Mouse (Mus musculus) MEL (cell line): ENCODE measurements at regions not wholly inside any gene's neighbourhood (a gene's known extent, or its start where the extent isn't known, plus 50 kb on each side); places are given as distances from the start of the nearest gene placed in this dataset.

Experiments used
- DNase-seq: peaks from one replicate; pipeline ENCODE4 v3.0.0; 2011; ENCODE audit warnings: low read depth, low spot score
- H3K27ac ChIP-seq: 2 replicates; pipeline ENCODE4 v1.5.1; 2012; ENCODE audit warnings: low read depth, mild to moderate bottlenecking, control low read depth, low read length, moderate library complexity; ENCODE audit not compliant: control insufficient read depth
- H3K27me3 ChIP-seq, 2 experiments: fragments of 150-350 bp in 1 of 2; sonication (generic) in 1 of 2; 2 replicates each; pipeline ENCODE4 v1.6.1; 2012; ENCODE audit warnings: low read length in 2 of 2, mild to moderate bottlenecking in 2 of 2, improper control_type of control experiment in 1 of 2, moderate library complexity in 1 of 2; ENCODE audit not compliant: insufficient read depth in 2 of 2, control insufficient read depth in 1 of 2
- H3K36me3 ChIP-seq, 2 experiments: 2 replicates each; pipeline ENCODE4 v1.6.1; 2012 to 2014; ENCODE audit warnings: low read length in 2 of 2, improper control_type of control experiment in 1 of 2, inconsistent platforms in 1 of 2, mild to moderate bottlenecking in 1 of 2; ENCODE audit not compliant: insufficient read depth in 2 of 2, control insufficient read depth in 1 of 2
- H3K4me1 ChIP-seq, 2 experiments: fragments of 150-350 bp in 1 of 2; sonication (generic) in 1 of 2; 2 replicates each; pipeline ENCODE4 v1.6.1; 2012; ENCODE audit warnings: low read length in 2 of 2, improper control_type of control experiment in 1 of 2, mild to moderate bottlenecking in 1 of 2; ENCODE audit not compliant: insufficient read depth in 2 of 2, control insufficient read depth in 1 of 2
- H3K4me3 ChIP-seq, 2 experiments: fragments of 150-350 bp in 1 of 2; sonication (generic) in 1 of 2; 2 replicates each; pipeline ENCODE4 v1.5.1; 2012; ENCODE audit warnings: low read depth in 2 of 2, low read length in 2 of 2, mild to moderate bottlenecking in 2 of 2, moderate library complexity in 2 of 2, control low read depth in 1 of 2, improper control_type of control experiment in 1 of 2; ENCODE audit not compliant: control insufficient read depth in 1 of 2, insufficient read depth in 1 of 2
- H3K79me2 ChIP-seq: 2 replicates; pipeline ENCODE4 v1.6.1; 2012; ENCODE audit warnings: mild to moderate bottlenecking, low read length, moderate library complexity; ENCODE audit not compliant: control insufficient read depth, poor library complexity, insufficient read depth
- H3K9ac ChIP-seq: 2 replicates; pipeline ENCODE4 v1.6.1; 2012; ENCODE audit warnings: low read depth, mild to moderate bottlenecking, control low read depth, low read length, moderate library complexity; ENCODE audit not compliant: control insufficient read depth, poor library complexity, severe bottlenecking
- H3K9me3 ChIP-seq: fragments of 150-350 bp; sonication (generic); replicated peaks from 2 replicates; pipeline ENCODE4 v1.6.1; 2012; ENCODE audit warnings: mild to moderate bottlenecking, low read length, improper control_type of control experiment, moderate library complexity; ENCODE audit not compliant: insufficient read depth
- BHLHE40 ChIP-seq: IDR thresholded peaks from 2 replicates; pipeline ENCODE4 v1.6.1; 2012; ENCODE audit warnings: low read depth, mild to moderate bottlenecking, inconsistent platforms, low read length, improper control_type of control experiment, borderline replicate concordance
- CHD1 ChIP-seq: IDR thresholded peaks from 2 replicates; pipeline ENCODE4 v1.6.1; 2012; ENCODE audit warnings: low read depth, mild to moderate bottlenecking, inconsistent platforms, low read length, improper control_type of control experiment
- CTCF ChIP-seq, 3 experiments: IDR thresholded peaks in 2 of 3; conservative IDR thresholded peaks in 1 of 3; 2 replicates each; pipeline ENCODE4 v1.5.1; 2011 to 2012; ENCODE audit warnings: low read length in 3 of 3, low read depth in 2 of 3, mild to moderate bottlenecking in 2 of 3, improper control_type of control experiment in 1 of 3, inconsistent platforms in 1 of 3, mixed read lengths in 1 of 3, moderate library complexity in 1 of 3; ENCODE audit not compliant: control insufficient read depth in 1 of 3, insufficient read depth in 1 of 3, poor library complexity in 1 of 3, severe bottlenecking in 1 of 3
- ELF1 ChIP-seq: IDR thresholded peaks from 2 replicates; pipeline ENCODE4 v1.6.1; 2014; ENCODE audit warnings: low read depth, mild to moderate bottlenecking, inconsistent platforms, low read length, improper control_type of control experiment, moderate library complexity
- ETS1 ChIP-seq: IDR thresholded peaks from 2 replicates; pipeline ENCODE4 v1.6.1; 2012; ENCODE audit warnings: low read depth, mild to moderate bottlenecking, inconsistent platforms, low read length, improper control_type of control experiment, moderate library complexity
- GABPA ChIP-seq: IDR thresholded peaks from 2 replicates; pipeline ENCODE4 v1.6.1; 2012; ENCODE audit warnings: low read depth, mild to moderate bottlenecking, inconsistent platforms, low read length, improper control_type of control experiment, moderate library complexity
- HCFC1 ChIP-seq: IDR thresholded peaks from 2 replicates; pipeline ENCODE4 v1.6.1; 2012; ENCODE audit warnings: low read depth, mild to moderate bottlenecking, inconsistent platforms, low read length, improper control_type of control experiment, moderate library complexity
- MEF2A ChIP-seq: IDR thresholded peaks from 2 replicates; pipeline ENCODE4 v1.6.1; 2014; ENCODE audit warnings: low read depth, mild to moderate bottlenecking, inconsistent platforms, low read length, improper control_type of control experiment; ENCODE audit not compliant: poor library complexity, insufficient replicate concordance, severe bottlenecking; ENCODE audit errors: extremely low read depth
- MYB ChIP-seq: IDR thresholded peaks from 2 replicates; pipeline ENCODE4 v1.6.1; 2011; ENCODE audit warnings: mild to moderate bottlenecking, low read depth, low read length, improper control_type of control experiment
- NELFE ChIP-seq: IDR thresholded peaks from 2 replicates; pipeline ENCODE4 v1.6.1; 2011; ENCODE audit warnings: low read depth, low read length, improper control_type of control experiment
- POLR2A ChIP-seq, 2 experiments: IDR thresholded peaks; 2 replicates each; pipeline ENCODE4 v1.6.1; 2011 to 2012; ENCODE audit warnings: low read length in 2 of 2, mild to moderate bottlenecking in 2 of 2, control low read depth in 1 of 2, improper control_type of control experiment in 1 of 2, low read depth in 1 of 2, moderate library complexity in 1 of 2; ENCODE audit not compliant: control insufficient read depth in 1 of 2, insufficient read depth in 1 of 2, poor library complexity in 1 of 2
- POLR2AphosphoS5 ChIP-seq: IDR thresholded peaks from 2 replicates; pipeline ENCODE4 v1.6.1; 2012; ENCODE audit warnings: low read depth, borderline replicate concordance, mild to moderate bottlenecking, inconsistent platforms, low read length, moderate library complexity, mixed read lengths
- RCOR1 ChIP-seq: IDR thresholded peaks from 2 replicates; pipeline ENCODE4 v1.6.1; 2012; ENCODE audit warnings: low read depth, mild to moderate bottlenecking, inconsistent platforms, low read length, improper control_type of control experiment
- SIN3A ChIP-seq: IDR thresholded peaks from 2 replicates; pipeline ENCODE4 v1.6.1; 2012; ENCODE audit warnings: low read length, improper control_type of control experiment, inconsistent platforms
- SMC3 ChIP-seq: IDR thresholded peaks from 2 replicates; pipeline ENCODE4 v1.6.1; 2011; ENCODE audit warnings: low read depth, low read length, improper control_type of control experiment
- TAL1 ChIP-seq: IDR thresholded peaks from 2 replicates; pipeline ENCODE4 v1.6.1; 2012; ENCODE audit warnings: mild to moderate bottlenecking, inconsistent platforms, low read length, moderate library complexity, mixed read lengths
- TBP ChIP-seq: IDR thresholded peaks from 2 replicates; pipeline ENCODE4 v1.8.0; 2011; ENCODE audit warnings: low read depth, low read length, improper control_type of control experiment
- USF1 ChIP-seq: IDR thresholded peaks from 2 replicates; pipeline ENCODE4 v1.6.1; 2014; ENCODE audit warnings: low read depth, mild to moderate bottlenecking, inconsistent platforms, low read length, improper control_type of control experiment, moderate library complexity
- ZC3H11A ChIP-seq: IDR thresholded peaks from 2 replicates; pipeline ENCODE4 v1.6.1; 2012; ENCODE audit warnings: low read depth, mild to moderate bottlenecking, inconsistent platforms, low read length, improper control_type of control experiment
- ZKSCAN1 ChIP-seq: IDR thresholded peaks from 2 replicates; pipeline ENCODE4 v1.6.1; 2012; ENCODE audit warnings: low read depth, mild to moderate bottlenecking, inconsistent platforms, low read length, improper control_type of control experiment, moderate library complexity

DNA sequence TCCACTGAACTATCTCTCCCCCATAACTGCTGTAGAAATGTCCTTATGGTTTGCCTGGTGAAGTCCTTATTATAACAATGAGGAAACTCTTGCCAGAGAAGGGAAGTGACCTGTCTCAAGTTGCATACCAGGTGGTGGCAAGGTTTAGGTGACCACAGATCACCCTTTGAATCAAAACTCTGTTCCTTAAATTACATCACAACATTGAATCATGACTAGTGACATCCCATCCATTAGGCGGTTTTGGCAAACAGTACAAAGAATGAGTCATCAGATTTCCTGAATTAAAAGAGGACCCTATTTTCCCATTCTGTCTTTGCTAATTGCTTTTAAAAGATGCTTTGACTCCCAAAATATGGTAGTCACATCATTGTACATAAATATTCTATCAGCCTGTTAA, 168.5 kb upstream of the Pgr start:
- no peak overlapping the region for H3K9ac ChIP-seq
- H3K36me3 ChIP-seq, result no peaks in the 10 kb centered on the region
- TF ChIP-seq MYB (no peak), POLR2A (IDR thresholded peaks at IDR 0.05; ENCODE audit: control insufficient read depth in 1 of 2, insufficient read depth in 1 of 2, low read depth in 1 of 2, low read length in 2 of 2, poor library complexity in 1 of 2) (no peak), POLR2AphosphoS5 (no peak), MEF2A (no peak), CHD1 (no peak), ELF1 (no peak), NELFE (no peak), ETS1 (no peak), BHLHE40 (no peak), TAL1 (no peak), SMC3 (no peak), HCFC1 (no peak), USF1 (no peak), TBP (no peak)
- TF ChIP-seq, all 39 proteins: peak for 0

DNA sequence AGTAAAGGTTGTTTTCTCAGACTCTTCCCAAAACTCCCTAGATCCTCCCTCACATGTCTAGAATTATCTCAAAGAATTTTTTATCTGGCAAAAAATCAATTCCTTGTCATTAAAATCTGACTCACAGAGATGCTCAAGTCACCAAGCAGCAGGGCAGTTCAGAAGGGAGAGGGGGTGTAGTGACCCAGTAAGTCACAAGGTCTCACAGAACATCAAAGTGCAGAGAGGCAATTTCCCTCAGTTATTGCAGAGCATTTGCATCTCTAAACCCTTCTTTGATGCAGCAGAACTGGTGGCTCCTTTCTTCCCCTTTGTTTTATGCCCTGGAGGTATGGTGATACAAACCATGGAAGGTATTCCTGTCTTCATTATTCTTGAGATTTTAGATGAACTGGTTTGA, 166.1 kb upstream of the Pgr start:
- Histone ChIP-seq H3K27me3 (no peaks in the 10 kb centered on the region; a peak in 1 of 4 replicates), H3K9me3 (no peaks in the 10 kb centered on the region), H3K9ac (no peak overlapping the region), H3K36me3 (no peaks in the 10 kb centered on the region), H3K4me3 (no peak overlapping the region), H3K4me1 (no peaks in the 10 kb centered on the region), H3K79me2 (no peaks in the 10 kb centered on the region), H3K27ac (no peak overlapping the region)
- DNase-seq, result no peak
- TF ChIP-seq RCOR1, result no peak
- no peak for TF ChIP-seq CTCF (IDR thresholded peaks at IDR 0.05 in 2 of 3, conservative IDR thresholded peaks at IDR 0.05 in 1 of 3; ENCODE audit: control insufficient read depth in 1 of 3, insufficient read depth in 1 of 3, low read depth in 2 of 3, low read length in 3 of 3, poor library complexity in 1 of 3, severe bottlenecking in 1 of 3)
- TF ChIP-seq ZKSCAN1, result no peak
- TF ChIP-seq SIN3A, result no peak
- no peak for TF ChIP-seq ZC3H11A
- no peak for TF ChIP-seq ELF1
- no peak for TF ChIP-seq POLR2A (IDR thresholded peaks at IDR 0.05; ENCODE audit: control insufficient read depth in 1 of 2, insufficient read depth in 1 of 2, low read depth in 1 of 2, low read length in 2 of 2, poor library complexity in 1 of 2)
- no peak for TF ChIP-seq MYB
- TF ChIP-seq TBP, result no peak
- TF ChIP-seq ETS1, result no peak
- no peak for TF ChIP-seq GABPA

More for the DNA sequence above, 168.5 kb upstream of the Pgr start:
- Histone ChIP-seq H3K4me3 (no peak overlapping the region), H3K27ac (no peak overlapping the region), H3K27me3 (no peaks in the 10 kb centered on the region; a peak in 1 of 4 replicates), H3K79me2 (no peaks in the 10 kb centered on the region), H3K9me3 (no peaks in the 10 kb centered on the region), H3K4me1 (no peaks in the 10 kb centered on the region)
- no peak for DNase-seq
